Mouse (Mus musculus): ENCODE results near the gene Elfn2. TPM values are rescaled to one million over a fixed set of nuclear protein-coding genes. Genes with fewer than 3 reads are reported as not detected.

The Elfn2 gene
- polyA plus RNA-seq, 1 experiment from 2014 or later, result 0.88 TPM

GRCm38 (mm10) chr15:78699513-78699912 is 19.1 kb downstream of the Elfn2 start:
- Histone ChIP-seq H3K4me3 (no peak overlapping the region), H3K9me3 (no peaks in the 10 kb centered on the region), H3K27me3 (peaks cover 33% of the 10 kb centered on the region), H3K36me3 (no peaks in the 10 kb centered on the region), H3K9ac (replicated peaks) (no peak overlapping the region), H3K27ac (replicated peaks) (no peak overlapping the region), H3K4me1 (peaks cover 19% of the 10 kb centered on the region), H3K4me2 (replicated peaks) (no peak overlapping the region)
- ATAC-seq (ENCODE audit: low FRiP score, low read depth), result no peak
- 78% methylated on average over 3 of the region's 3 CpGs for WGBS

- Histone ChIP-seq H3K4me2 (replicated peaks) (no peak overlapping the region), H3K27me3 (peaks cover 37% of the 10 kb centered on the region), H3K36me3 (no peaks in the 10 kb centered on the region), H3K9ac (replicated peaks) (no peak overlapping the region), H3K27ac (replicated peaks) (no peak overlapping the region), H3K4me1 (peaks cover 19% of the 10 kb centered on the region), H3K4me3 (no peak overlapping the region), H3K9me3 (no peaks in the 10 kb centered on the region)
- ATAC-seq (ENCODE audit: low FRiP score, low read depth), result no peak
- 84% methylated on average over 13 of the region's 13 CpGs for WGBS
These were observed 20.0 kb downstream of the Elfn2 start for GRCm38 (mm10) chr15:78698491-78699135.

- Histone ChIP-seq H3K36me3 (no peaks in the 10 kb centered on the region), H3K27ac (replicated peaks) (no peak overlapping the region), H3K4me1 (peaks cover 19% of the 10 kb centered on the region), H3K27me3 (peaks cover 38% of the 10 kb centered on the region), H3K4me3 (no peak overlapping the region), H3K9ac (replicated peaks) (no peak overlapping the region), H3K4me2 (replicated peaks) (no peak overlapping the region), H3K9me3 (no peaks in the 10 kb centered on the region)
- no peak for ATAC-seq (ENCODE audit: low FRiP score, low read depth)
- WGBS, result 29% methylated on average over 5 of the region's 5 CpGs
These were observed 20.5 kb downstream of the Elfn2 start for GRCm38 (mm10) chr15:78698084-78698483.

- H3K27ac ChIP-seq (replicated peaks), result no peak overlapping the region
- no peak overlapping the region for H3K4me2 ChIP-seq (replicated peaks)
- peaks cover 42% of the 10 kb centered on the region for H3K27me3 ChIP-seq
- H3K9me3 ChIP-seq, result no peaks in the 10 kb centered on the region
- WGBS, result 3% methylated on average over 5 of the region's 5 CpGs
- no peaks in the 10 kb centered on the region for H3K36me3 ChIP-seq
- H3K4me3 ChIP-seq, result no peak overlapping the region
- H3K4me1 ChIP-seq, result peaks cover 22% of the 10 kb centered on the region
- no peak for ATAC-seq (ENCODE audit: low FRiP score, low read depth)
- no peak overlapping the region for H3K9ac ChIP-seq (replicated peaks)
These were observed 22.8 kb downstream of the Elfn2 start for GRCm38 (mm10) chr15:78695745-78696144.

GRCm38 (mm10) chr15:78692505-78692904 is 26.1 kb downstream of the Elfn2 start:
- H3K9me3 ChIP-seq, result no peaks in the 10 kb centered on the region
- H3K9ac ChIP-seq (replicated peaks), result no peak overlapping the region
- no peak overlapping the region for H3K4me2 ChIP-seq (replicated peaks)
- H3K4me1 ChIP-seq, result peaks cover 17% of the 10 kb centered on the region
- WGBS, result 63% methylated on average over 8 of the region's 8 CpGs
- H3K27me3 ChIP-seq, result peaks cover 31% of the 10 kb centered on the region
- no peak overlapping the region for H3K27ac ChIP-seq (replicated peaks)
- no peak for ATAC-seq (ENCODE audit: low FRiP score, low read depth)
- no peak overlapping the region for H3K4me3 ChIP-seq
- H3K36me3 ChIP-seq, result no peaks in the 10 kb centered on the region

GRCm38 (mm10) chr15:78690716-78691115 is 27.9 kb downstream of the Elfn2 start:
- no peak overlapping the region for H3K4me2 ChIP-seq (replicated peaks)
- H3K4me1 ChIP-seq, result peaks cover 25% of the 10 kb centered on the region
- 74% methylated on average over 2 of the region's 2 CpGs for WGBS
- H3K9me3 ChIP-seq, result no peaks in the 10 kb centered on the region
- H3K27me3 ChIP-seq, result peaks cover 36% of the 10 kb centered on the region
- H3K27ac ChIP-seq (replicated peaks), result no peak overlapping the region
- no peak for ATAC-seq (ENCODE audit: low FRiP score, low read depth)
- no peaks in the 10 kb centered on the region for H3K36me3 ChIP-seq
- no peak overlapping the region for H3K9ac ChIP-seq (replicated peaks)
- H3K4me3 ChIP-seq, result no peak overlapping the region

- H3K4me1 ChIP-seq, result peaks cover 52% of the 10 kb centered on the region
- H3K4me2 ChIP-seq (replicated peaks), result no peak overlapping the region
- H3K27me3 ChIP-seq, result peaks cover 41% of the 10 kb centered on the region
- no peak overlapping the region for H3K27ac ChIP-seq (replicated peaks)
- no peak overlapping the region for H3K4me3 ChIP-seq
- H3K9ac ChIP-seq (replicated peaks), result no peak overlapping the region
- no peaks in the 10 kb centered on the region for H3K9me3 ChIP-seq
- no peaks in the 10 kb centered on the region for H3K36me3 ChIP-seq
- WGBS, result 61% methylated on average over 7 of the region's 7 CpGs
- ATAC-seq (ENCODE audit: low FRiP score, low read depth), result no peak
These were observed 31.7 kb downstream of the Elfn2 start for GRCm38 (mm10) chr15:78686910-78687309.

GRCm38 (mm10) chr15:78684111-78684510 is 34.5 kb downstream of the Elfn2 start:
- Histone ChIP-seq H3K9ac (replicated peaks) (no peak overlapping the region), H3K9me3 (no peaks in the 10 kb centered on the region), H3K4me1 (peaks cover 77% of the 10 kb centered on the region), H3K36me3 (no peaks in the 10 kb centered on the region), H3K27ac (replicated peaks) (peak overlapping the region; percentile 87), H3K27me3 (peaks cover 45% of the 10 kb centered on the region), H3K4me2 (replicated peaks) (peak overlapping the region; percentile 31), H3K4me3 (no peak overlapping the region)
- peak; percentile 7; the same call in 1 of the 2 replicates for ATAC-seq (ENCODE audit: low FRiP score, low read depth)
- WGBS, result 8% methylated on average over 9 of the region's 9 CpGs

- peak; percentile 68 for ATAC-seq (ENCODE audit: low FRiP score, low read depth)
- Histone ChIP-seq H3K36me3 (no peaks in the 10 kb centered on the region), H3K4me1 (peaks cover 77% of the 10 kb centered on the region), H3K4me3 (no peak overlapping the region), H3K4me2 (replicated peaks) (peak overlapping the region; percentile 31), H3K27me3 (peaks cover 50% of the 10 kb centered on the region), H3K27ac (replicated peaks) (peak overlapping the region; percentile 87), H3K9me3 (no peaks in the 10 kb centered on the region), H3K9ac (replicated peaks) (no peak overlapping the region)
- WGBS, result 12% methylated on average over 8 of the region's 8 CpGs
These were observed 35.1 kb downstream of the Elfn2 start for GRCm38 (mm10) chr15:78683474-78683873.

- Histone ChIP-seq H3K36me3 (no peaks in the 10 kb centered on the region), H3K27me3 (peaks cover 54% of the 10 kb centered on the region), H3K4me1 (peaks cover 78% of the 10 kb centered on the region), H3K4me2 (replicated peaks) (no peak overlapping the region), H3K27ac (replicated peaks) (peak overlapping the region; percentile 57), H3K9ac (replicated peaks) (no peak overlapping the region), H3K4me3 (no peak overlapping the region), H3K9me3 (no peaks in the 10 kb centered on the region)
- no peak for ATAC-seq (ENCODE audit: low FRiP score, low read depth)
- WGBS, result 69% methylated on average over 8 of the region's 8 CpGs
These were observed 36.8 kb downstream of the Elfn2 start for GRCm38 (mm10) chr15:78681781-78682180.

GRCm38 (mm10) chr15:78681301-78681700 is 37.3 kb downstream of the Elfn2 start:
- Histone ChIP-seq H3K36me3 (no peaks in the 10 kb centered on the region), H3K4me2 (replicated peaks) (no peak overlapping the region), H3K9ac (replicated peaks) (no peak overlapping the region), H3K9me3 (no peaks in the 10 kb centered on the region), H3K27me3 (peaks cover 52% of the 10 kb centered on the region), H3K4me1 (peaks cover 73% of the 10 kb centered on the region), H3K27ac (replicated peaks) (peak overlapping the region; percentile 57), H3K4me3 (no peak overlapping the region)
- 0 out of 2 replicates have a peak, but pooled peaks have one; percentile 16 for ATAC-seq (ENCODE audit: low FRiP score, low read depth)
- WGBS, result 84% methylated on average over 8 of the region's 8 CpGs

- 65% methylated on average over 22 of the region's 22 CpGs for WGBS
- Histone ChIP-seq H3K36me3 (no peaks in the 10 kb centered on the region), H3K9ac (replicated peaks) (no peak overlapping the region), H3K9me3 (no peaks in the 10 kb centered on the region), H3K4me3 (no peak overlapping the region), H3K27ac (replicated peaks) (no peak overlapping the region), H3K4me1 (peaks cover 69% of the 10 kb centered on the region), H3K4me2 (replicated peaks) (no peak overlapping the region), H3K27me3 (peaks cover 56% of the 10 kb centered on the region)
- no peak for ATAC-seq (ENCODE audit: low FRiP score, low read depth)
These were observed 38.3 kb downstream of the Elfn2 start for GRCm38 (mm10) chr15:78680291-78680690.

- H3K9me3 ChIP-seq, result no peaks in the 10 kb centered on the region
- WGBS, result 52% methylated on average over 5 of the region's 5 CpGs
- no peak overlapping the region for H3K4me2 ChIP-seq (replicated peaks)
- H3K4me3 ChIP-seq, result no peak overlapping the region
- H3K9ac ChIP-seq (replicated peaks), result no peak overlapping the region
- H3K36me3 ChIP-seq, result no peaks in the 10 kb centered on the region
- H3K27ac ChIP-seq (replicated peaks), result no peak overlapping the region; the same call in 1 of the 2 replicates
- peaks cover 68% of the 10 kb centered on the region for H3K27me3 ChIP-seq
- ATAC-seq (ENCODE audit: low FRiP score, low read depth), result no peak
- peaks cover 53% of the 10 kb centered on the region for H3K4me1 ChIP-seq
These were observed 40.9 kb downstream of the Elfn2 start for GRCm38 (mm10) chr15:78677708-78678107.

Measured in midbrain, embryonic 12.5 days (tissue).